Mouse (Mus musculus) heart, adult 2 months (tissue): ENCODE data around the gene Hoxc8. TPM values are rescaled to one million over a fixed set of nuclear protein-coding genes. Genes with fewer than 3 reads are reported as not detected.

Source experiments
- DNase-seq, 2 experiments: peaks; one replicate each; pipeline ENCODE4 v3.0.0; 2021
- H3K27ac ChIP-seq: fragments of 200-600 bp; 2 replicates; pipeline ENCODE4 v1.8.1; 2022
- H3K27me3 ChIP-seq: fragments of 200-500 bp; 2 replicates; pipeline ENCODE4 v1.6.1; 2012; ENCODE audit warnings: mild to moderate bottlenecking, low read length, inconsistent platforms, mixed read lengths; ENCODE audit not compliant: control insufficient read depth, insufficient read depth
- H3K36me3 ChIP-seq: fragments of 200-500 bp; 2 replicates; pipeline ENCODE4 v1.6.1; 2012; ENCODE audit warnings: low read length, inconsistent platforms; ENCODE audit not compliant: control insufficient read depth, insufficient read depth
- H3K4me1 ChIP-seq: fragments of 200-500 bp; 2 replicates; pipeline ENCODE4 v1.6.1; 2011; ENCODE audit warnings: low read length; ENCODE audit not compliant: control insufficient read depth, insufficient read depth
- H3K4me3 ChIP-seq: fragments of 200-600 bp; 2 replicates; pipeline ENCODE4 v1.8.1; 2022
- H3K79me2 ChIP-seq: fragments of 200-500 bp; replicated peaks from 2 replicates; pipeline ENCODE4 v1.6.1; 2012; ENCODE audit warnings: mild to moderate bottlenecking, inconsistent platforms, low read length, moderate library complexity, mixed read lengths; ENCODE audit not compliant: control insufficient read depth, insufficient read depth
- H3K9ac ChIP-seq: fragments of 200-500 bp; 2 replicates; pipeline ENCODE4 v1.6.1; 2012; ENCODE audit warnings: low read depth, mild to moderate bottlenecking, control low read depth, inconsistent platforms, low read length, mixed read lengths
- CTCF ChIP-seq: fragments of 200-600 bp; IDR thresholded peaks from 2 replicates; pipeline ENCODE4 v1.8.1; 2022; ENCODE audit warnings: antibody characterized with exemption, mild to moderate bottlenecking, moderate library complexity
- EP300 ChIP-seq: fragments of 200-500 bp; IDR thresholded peaks from 2 replicates; pipeline ENCODE4 v1.6.1; 2011; ENCODE audit warnings: low read depth, low read length, control low read depth; ENCODE audit not compliant: insufficient read depth
- POLR2A ChIP-seq: fragments of 200-500 bp; IDR thresholded peaks from 2 replicates; pipeline ENCODE4 v1.6.1; 2011; ENCODE audit warnings: mild to moderate bottlenecking, low read depth, low read length, control low read depth; ENCODE audit not compliant: insufficient read depth
- WGBS: fragments of 180-500 bp; shearing (Covaris S2); methylation state at CpG from one replicate; pipeline ENCODE4 v1.1.7; 2018; 5-methylcytosine and 5-hydroxymethylcytosine counted together
- intact Hi-C: fragments of 180-260 bp; cut with DNase I; formaldehyde crosslinking; loops from one replicate; pipeline ENCODE4 v1.15.1; 2025
- polyA plus RNA-seq: library from polyadenylated mRNA; depleted of rRNA; stranded (reverse); fragments of >200 nt; gene quantifications from 2 replicates; pipeline ENCODE4 v1.2.3, GENCODE M21; 2012
- total RNA-seq, 2 experiments: library from RNA; stranded (reverse); gene quantifications; 2 replicates each; pipeline ENCODE4 v1.2.3; 2021

The Hoxc8 gene
- total and polyA plus RNA-seq, 3 experiments: not detected

- Histone ChIP-seq H3K4me3 (no peak overlapping the region), H3K27ac (no peak overlapping the region), H3K79me2 (no peaks in the 10 kb centered on the region), H3K27me3 (peaks cover 42% of the 10 kb centered on the region), H3K4me1 (no peaks in the 10 kb centered on the region), H3K9ac (no peak overlapping the region), H3K36me3 (no peaks in the 10 kb centered on the region)
- intact Hi-C loops: no loop called here
- DNase-seq: no peak
- TF ChIP-seq CTCF: no peak
- no peak for TF ChIP-seq EP300
- no peak for TF ChIP-seq POLR2A
- 8% methylated on average over 34 of the region's 34 CpGs for WGBS
Observed at GRCm38 (mm10) chr15:102967511-102968397, 22.7 kb upstream of the Hoxc8 start.

GRCm38 (mm10) chr15:102969296-102969695 lies 21.1 kb upstream of the Hoxc8 start:
- intact Hi-C loops: no loop called here
- no peak for TF ChIP-seq CTCF
- no peak for TF ChIP-seq POLR2A
- TF ChIP-seq EP300: no peak
- H3K4me3 ChIP-seq: no peak overlapping the region

GRCm38 (mm10) chr15:102970740-102971139 lies 19.7 kb upstream of the Hoxc8 start:
- H3K4me1 ChIP-seq: no peaks in the 10 kb centered on the region
- H3K4me3 ChIP-seq: no peak overlapping the region
- peak; percentile 44 for TF ChIP-seq CTCF
- no peak for TF ChIP-seq POLR2A
- H3K36me3 ChIP-seq: no peaks in the 10 kb centered on the region
- intact Hi-C loops: loop anchor here (5.0 kb wide), 1 partner anchor 208 kb away; no protein-coding TSS in a partner anchor
- no peak for DNase-seq
- H3K9ac ChIP-seq: no peak overlapping the region
- H3K27me3 ChIP-seq: peaks cover 38% of the 10 kb centered on the region
- WGBS: 3% methylated on average over 12 of the region's 12 CpGs
- no peaks in the 10 kb centered on the region for H3K79me2 ChIP-seq
- no peak overlapping the region for H3K27ac ChIP-seq

More at GRCm38 (mm10) chr15:102969296-102969695, 21.1 kb upstream of the Hoxc8 start:
- Histone ChIP-seq H3K36me3 (no peaks in the 10 kb centered on the region), H3K27ac (no peak overlapping the region), H3K4me1 (no peaks in the 10 kb centered on the region), H3K79me2 (no peaks in the 10 kb centered on the region), H3K9ac (no peak overlapping the region), H3K27me3 (peaks cover 42% of the 10 kb centered on the region)
- WGBS: 20% methylated on average over 1 of the region's 1 CpGs
- no peak for DNase-seq

GRCm38 (mm10) chr15:102972254-102972653 lies 18.2 kb upstream of the Hoxc8 start:
- H3K4me3 ChIP-seq: no peak overlapping the region
- H3K27me3 ChIP-seq: peaks cover 33% of the 10 kb centered on the region
- H3K79me2 ChIP-seq: no peaks in the 10 kb centered on the region
- no peak for DNase-seq
- TF ChIP-seq EP300 (no peak), CTCF (no peak), POLR2A (no peak)
- no peak overlapping the region for H3K9ac ChIP-seq
- H3K36me3 ChIP-seq: no peaks in the 10 kb centered on the region
- H3K27ac ChIP-seq: no peak overlapping the region
- H3K4me1 ChIP-seq: no peaks in the 10 kb centered on the region
- intact Hi-C loops: loop anchor here (5.0 kb wide), 1 partner anchor 210 kb away; no protein-coding TSS in a partner anchor
- WGBS: 2% methylated on average over 21 of the region's 21 CpGs

GRCm38 (mm10) chr15:102972753-102973152 lies 17.7 kb upstream of the Hoxc8 start:
- Histone ChIP-seq H3K27me3 (peaks cover 28% of the 10 kb centered on the region), H3K27ac (no peak overlapping the region), H3K4me1 (no peaks in the 10 kb centered on the region), H3K36me3 (no peaks in the 10 kb centered on the region), H3K4me3 (no peak overlapping the region), H3K9ac (no peak overlapping the region), H3K79me2 (no peaks in the 10 kb centered on the region)
- TF ChIP-seq CTCF: no peak
- DNase-seq: no peak
- WGBS: 2% methylated on average over 6 of the region's 6 CpGs
- intact Hi-C loops: loop anchor here (5.0 kb wide), 1 partner anchor 210 kb away; no protein-coding TSS in a partner anchor

GRCm38 (mm10) chr15:102975034-102975433 lies 15.4 kb upstream of the Hoxc8 start:
- intact Hi-C loops: no loop called here
- Histone ChIP-seq H3K36me3 (no peaks in the 10 kb centered on the region), H3K79me2 (no peaks in the 10 kb centered on the region), H3K4me3 (no peak overlapping the region), H3K27ac (no peak overlapping the region), H3K27me3 (peaks cover 29% of the 10 kb centered on the region), H3K9ac (no peak overlapping the region), H3K4me1 (no peaks in the 10 kb centered on the region)
- 11% methylated on average over 7 of the region's 7 CpGs for WGBS
- no peak for DNase-seq
- TF ChIP-seq EP300 (no peak), POLR2A (no peak), CTCF (no peak)
